Mouse (Mus musculus) left cerebral cortex, postnatal 25 days (tissue): ENCODE measurements around the gene Akap6. TPM values are rescaled to one million over a fixed set of nuclear protein-coding genes. Genes with fewer than 3 reads are reported as not detected.
A peak's percentile ranks its signal among the peaks of the same experiment; 100 is the strongest.

Experiments
- DNase-seq, 2 experiments: peaks; one replicate each; pipeline ENCODE4 v3.0.0; 2022; ENCODE audit warnings: low spot score in 2 of 2, mixed read lengths in 1 of 2
- intact Hi-C: fragments of 180-260 bp; cut with DNase I; formaldehyde crosslinking; loops from one replicate; pipeline ENCODE4 v1.15.1; 2025
- total RNA-seq, 2 experiments: library from RNA; stranded (reverse); gene quantifications; 2 replicates each; pipeline ENCODE4 v1.2.3; 2021

The Akap6 gene
- total RNA-seq, 2 experiments from 2014 or later, result 170 to 176 TPM

- intact Hi-C loops, result no loop called here
- DNase-seq, result no peak
These were observed 365.1 kb downstream of the Akap6 start for GRCm38 (mm10) chr12:53064241-53064760.

DNA sequence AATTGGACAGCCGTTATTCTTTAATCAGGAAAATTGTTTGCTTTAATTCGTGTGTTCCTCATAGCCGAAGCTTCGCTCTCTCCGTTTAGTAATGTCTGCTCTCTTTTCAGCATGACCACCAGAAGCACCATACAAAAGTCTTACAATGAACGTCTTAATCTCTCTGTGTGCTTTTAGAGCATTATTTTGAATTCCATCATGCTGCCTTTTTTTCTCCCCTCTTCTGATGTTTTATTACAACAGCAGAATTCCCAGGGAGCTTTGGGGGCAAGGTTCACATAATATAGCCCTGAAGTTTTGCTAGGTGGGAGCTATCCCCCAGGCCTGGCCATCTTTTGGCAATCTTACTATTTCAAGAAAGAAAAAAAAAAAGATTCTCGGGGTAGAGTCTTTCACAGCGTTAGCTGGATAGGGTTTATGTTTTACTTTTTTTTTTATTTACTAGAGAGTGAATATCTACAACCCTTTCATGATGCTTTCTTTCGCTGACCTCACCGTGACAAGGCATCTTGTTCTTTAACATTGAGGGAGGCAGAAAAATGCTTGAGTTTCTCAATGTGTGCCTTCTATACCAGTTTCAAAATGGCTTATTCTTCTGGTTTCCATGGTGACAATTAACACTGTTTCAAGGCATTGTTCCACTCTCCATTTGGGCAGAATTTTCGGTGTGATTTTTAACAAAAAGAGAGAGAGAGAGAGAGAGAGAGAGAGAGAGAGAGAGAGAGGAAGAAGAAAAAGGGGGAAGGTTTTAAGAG lies 366.0 kb downstream of the Akap6 start:
- intact Hi-C loops, result no loop called here
- DNase-seq, result no peak

DNA sequence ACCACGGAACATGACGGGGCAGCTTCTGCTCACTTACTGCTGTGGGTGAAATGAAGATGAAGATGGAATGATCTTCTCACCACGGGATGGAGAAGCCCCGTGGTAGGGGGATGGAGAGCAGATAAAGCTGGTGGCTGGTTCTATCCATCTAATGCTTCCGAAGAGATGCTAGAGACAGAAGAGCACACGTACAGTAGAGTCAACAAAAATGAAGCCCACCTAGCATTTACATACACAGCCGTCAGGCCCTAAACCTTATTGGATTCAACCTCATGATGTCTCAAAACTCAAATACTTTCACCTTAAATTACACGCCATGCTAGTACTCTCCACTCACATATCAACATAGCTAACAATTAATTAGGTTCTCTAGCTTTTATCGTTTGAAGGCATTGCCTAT lies 367.1 kb downstream of the Akap6 start:
- no peak for DNase-seq
- intact Hi-C loops, result no loop called here

DNA sequence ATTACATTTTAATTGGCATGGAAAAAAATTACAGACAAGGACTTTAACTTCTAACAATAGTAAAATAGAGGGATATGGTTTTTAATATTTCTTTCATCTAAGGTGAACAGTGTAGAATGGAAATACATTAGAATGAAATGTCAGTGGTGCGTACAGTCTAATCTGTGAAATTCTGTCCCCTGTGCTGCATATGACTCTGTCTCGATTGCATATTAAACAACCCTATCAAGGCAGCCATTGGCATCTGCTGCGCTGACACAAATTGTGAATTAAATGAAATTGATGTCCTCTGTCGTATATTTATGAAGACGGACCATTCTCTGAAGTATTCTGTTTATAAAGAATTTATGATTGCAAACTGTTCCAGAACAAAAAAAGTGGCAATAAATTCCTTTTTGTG lies 371.7 kb downstream of the Akap6 start:
- intact Hi-C loops, result no loop called here
- DNase-seq, result no peak

DNA sequence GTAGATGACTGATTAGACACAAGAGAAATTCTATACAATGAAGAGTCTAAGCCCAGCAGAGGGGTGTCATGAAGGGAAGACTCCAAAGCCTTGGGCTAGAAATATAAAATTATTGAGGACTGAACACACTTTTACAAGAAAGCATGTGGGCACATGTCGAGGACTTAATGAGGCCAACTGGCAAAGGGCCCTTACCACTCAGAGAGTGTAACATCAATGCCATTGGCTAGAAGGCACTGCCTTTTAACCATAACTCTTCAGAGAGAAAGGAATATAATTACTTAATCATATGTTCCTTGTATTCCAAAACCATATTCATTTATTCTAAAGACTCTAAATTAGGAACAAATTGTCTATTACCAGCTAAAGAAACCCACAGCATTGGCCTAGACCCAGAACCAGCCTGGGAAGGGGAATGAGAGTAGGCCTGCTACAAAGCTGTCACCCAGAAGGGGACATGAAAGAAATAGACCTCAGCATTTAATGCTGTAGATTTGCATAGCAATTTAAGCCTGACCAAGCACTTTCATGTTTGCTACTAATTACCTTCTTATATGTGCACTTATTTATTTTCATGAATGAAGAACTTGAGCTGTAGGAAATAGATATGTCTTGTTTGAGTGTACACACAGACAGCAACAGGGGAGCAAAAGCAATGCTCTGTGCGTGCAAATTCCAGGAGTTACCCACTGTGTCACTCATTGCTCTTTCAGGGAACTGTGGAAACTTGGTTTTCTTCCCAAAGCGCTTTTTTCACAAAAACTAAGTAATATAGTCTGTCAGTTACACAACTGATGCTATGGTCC lies 377.6 kb downstream of the Akap6 start:
- intact Hi-C loops, result no loop called here
- DNase-seq, result no peak

DNA sequence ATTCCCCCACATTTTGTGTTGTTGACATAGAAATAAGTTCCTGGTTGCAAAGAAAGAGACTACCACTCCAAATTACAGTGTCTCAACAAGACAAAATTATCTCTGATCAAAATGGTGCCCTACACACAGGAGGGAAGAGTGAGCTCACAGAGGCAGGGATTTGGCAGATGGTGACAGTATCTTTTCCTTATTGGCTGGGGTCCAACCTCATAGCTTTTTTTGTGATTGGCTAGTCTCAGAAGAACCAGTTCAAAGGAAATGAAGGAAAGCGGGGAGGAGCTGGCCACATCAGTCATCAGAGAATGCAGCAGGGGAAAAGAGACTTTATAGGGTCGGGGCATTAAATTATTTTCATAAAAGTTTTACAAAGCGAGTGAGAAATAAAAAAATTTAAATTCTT lies 386.6 kb downstream of the Akap6 start:
- DNase-seq, result no peak
- intact Hi-C loops, result no loop called here

GRCm38 (mm10) chr12:53112276-53112675 lies 413.1 kb downstream of the Akap6 start:
- intact Hi-C loops, result no loop called here
- no peak for DNase-seq

DNA sequence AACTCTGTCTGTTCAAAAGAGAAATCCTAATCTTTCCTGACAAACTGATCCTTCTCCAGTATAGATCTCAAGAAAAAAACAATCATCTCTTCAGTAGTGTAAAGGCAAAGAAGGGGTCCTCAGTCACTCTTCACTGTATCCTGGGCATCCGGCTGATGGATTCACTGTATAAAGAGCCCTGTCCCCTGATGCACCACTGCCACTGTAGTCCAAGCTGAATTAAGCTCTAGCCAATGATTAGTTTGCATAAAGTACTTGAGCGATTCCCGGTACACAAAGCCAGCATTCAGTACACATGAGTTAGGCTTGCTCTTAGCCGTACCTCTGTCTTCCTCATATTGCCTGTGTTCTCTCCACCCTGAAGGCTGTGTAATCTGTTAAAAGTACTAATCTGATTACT lies 420.2 kb downstream of the Akap6 start:
- DNase-seq, result no peak
- intact Hi-C loops, result no loop called here

DNA sequence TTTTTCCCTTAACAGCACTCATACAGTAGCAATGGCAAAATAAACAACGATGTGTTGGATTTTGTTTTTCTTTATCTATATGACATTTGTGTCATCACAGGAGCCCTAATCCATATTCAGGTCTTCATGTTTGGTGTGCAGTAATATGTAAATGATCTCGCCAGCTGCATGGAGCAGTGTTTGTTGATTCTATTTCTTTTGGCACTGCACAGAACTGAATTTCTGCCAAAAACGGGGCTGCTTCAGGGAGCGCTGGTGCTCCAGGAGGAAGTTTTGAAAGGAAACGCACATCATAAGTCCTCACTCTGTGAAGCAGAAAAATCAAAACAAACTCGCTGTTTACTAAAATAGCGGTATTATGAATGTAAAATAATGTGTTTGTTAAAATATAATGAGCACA lies 424.9 kb downstream of the Akap6 start:
- DNase-seq, result peak; percentile 45 to 67
- intact Hi-C loops, result no loop called here

GRCm38 (mm10) chr12:53124696-53125095 lies 425.5 kb downstream of the Akap6 start:
- intact Hi-C loops, result no loop called here
- no peak for DNase-seq

- intact Hi-C loops, result no loop called here
These were observed 426.1 kb downstream of the Akap6 start for GRCm38 (mm10) chr12:53125286-53125685.

DNA sequence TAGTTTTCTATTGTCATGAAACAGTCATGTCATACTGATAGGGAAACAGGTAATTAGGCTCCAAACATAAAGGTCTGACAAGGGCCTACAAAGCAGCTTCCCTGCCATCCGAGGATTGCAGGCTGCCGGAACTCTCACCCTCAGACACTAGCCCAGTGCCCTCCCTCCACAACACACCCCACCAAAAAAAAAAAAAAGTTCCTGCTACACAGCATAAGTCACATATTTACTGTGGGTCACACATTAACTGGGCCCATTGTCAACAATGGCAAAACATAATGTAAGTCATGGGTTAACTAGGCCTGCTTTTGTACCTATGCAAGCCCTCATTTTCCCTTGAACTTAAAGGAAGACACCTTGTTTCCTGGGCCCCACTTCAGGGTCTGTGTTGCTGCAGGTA lies 435.0 kb downstream of the Akap6 start:
- intact Hi-C loops, result no loop called here

More at GRCm38 (mm10) chr12:53125286-53125685, 426.1 kb downstream of the Akap6 start:
- no peak for DNase-seq

GRCm38 (mm10) chr12:53137331-53137730 lies 438.1 kb downstream of the Akap6 start:
- no peak for DNase-seq
- intact Hi-C loops, result no loop called here

More for the DNA sequence above, 435.0 kb downstream of the Akap6 start:
- no peak for DNase-seq

DNA sequence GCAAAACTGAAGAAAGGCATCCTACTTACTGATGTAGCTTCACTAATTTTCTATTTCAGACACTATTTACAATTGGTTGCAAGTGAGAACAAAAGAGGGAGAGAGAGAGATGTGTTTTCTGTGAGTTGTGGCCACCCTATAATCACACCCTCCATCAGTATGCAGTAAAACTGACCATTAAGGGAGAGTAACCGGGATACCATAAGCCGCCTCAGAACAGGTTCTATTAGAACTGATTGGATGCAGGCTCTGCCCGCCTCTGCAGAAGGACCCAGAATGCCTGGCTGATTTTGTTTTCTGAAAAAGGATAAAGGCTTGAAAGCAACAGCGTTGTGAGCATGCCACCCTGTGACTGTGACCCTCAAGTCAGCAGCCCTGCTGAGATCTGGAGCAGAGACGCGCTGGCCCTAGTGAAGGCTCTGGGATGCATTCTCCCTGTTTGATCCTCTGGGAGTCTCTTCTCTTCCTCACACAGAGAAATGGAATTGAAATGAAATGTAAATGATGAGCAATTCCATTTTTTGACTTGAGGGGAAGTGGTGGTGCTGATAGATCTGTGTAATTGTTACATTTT lies 445.0 kb downstream of the Akap6 start:
- intact Hi-C loops, result loop anchor here (5.0 kb wide), 1 partner anchor 103 kb away; the partner anchor contains the start of gene Npas3
- DNase-seq, result no peak

- no peak for DNase-seq
- intact Hi-C loops, result loop anchor here (5.0 kb wide), 1 partner anchor 103 kb away; the partner anchor contains the start of gene Npas3
These were observed 445.6 kb downstream of the Akap6 start for GRCm38 (mm10) chr12:53144760-53145159.

GRCm38 (mm10) chr12:53145516-53145915 lies 446.3 kb downstream of the Akap6 start:
- intact Hi-C loops, result no loop called here
- DNase-seq, result no peak

DNA sequence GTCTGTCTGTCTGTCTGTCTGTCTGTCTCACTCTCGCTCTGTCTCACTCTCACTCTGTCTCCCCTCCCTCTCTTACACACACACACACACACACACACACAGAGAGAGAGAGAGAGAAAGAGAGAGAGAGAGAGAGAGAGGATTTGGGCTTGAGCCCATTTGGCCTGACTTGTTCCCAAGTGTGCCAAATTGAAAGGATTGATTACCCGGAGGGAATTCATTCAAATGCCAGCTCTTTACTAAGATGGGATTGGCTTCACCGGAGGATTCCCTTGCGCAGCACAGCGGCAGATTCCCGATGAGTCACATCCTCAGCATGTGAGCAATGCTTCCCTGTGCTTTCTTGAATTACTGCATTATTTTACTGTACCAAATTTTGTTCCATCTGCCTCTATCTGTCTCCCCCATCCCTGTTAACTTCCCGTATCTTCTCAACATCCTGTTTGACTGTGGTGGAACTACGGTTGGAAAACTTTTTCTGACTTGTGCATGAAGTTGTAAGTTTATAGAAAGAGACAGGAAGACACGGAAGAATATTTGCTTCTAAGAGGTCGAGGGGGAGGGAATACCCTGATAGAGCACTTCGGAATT lies 447.4 kb downstream of the Akap6 start:
- DNase-seq, result peak; percentile 48 to 82
- intact Hi-C loops, result no loop called here

- DNase-seq, result no peak
- intact Hi-C loops, result no loop called here
These were observed 448.5 kb downstream of the Akap6 start for GRCm38 (mm10) chr12:53147696-53148095.

DNA sequence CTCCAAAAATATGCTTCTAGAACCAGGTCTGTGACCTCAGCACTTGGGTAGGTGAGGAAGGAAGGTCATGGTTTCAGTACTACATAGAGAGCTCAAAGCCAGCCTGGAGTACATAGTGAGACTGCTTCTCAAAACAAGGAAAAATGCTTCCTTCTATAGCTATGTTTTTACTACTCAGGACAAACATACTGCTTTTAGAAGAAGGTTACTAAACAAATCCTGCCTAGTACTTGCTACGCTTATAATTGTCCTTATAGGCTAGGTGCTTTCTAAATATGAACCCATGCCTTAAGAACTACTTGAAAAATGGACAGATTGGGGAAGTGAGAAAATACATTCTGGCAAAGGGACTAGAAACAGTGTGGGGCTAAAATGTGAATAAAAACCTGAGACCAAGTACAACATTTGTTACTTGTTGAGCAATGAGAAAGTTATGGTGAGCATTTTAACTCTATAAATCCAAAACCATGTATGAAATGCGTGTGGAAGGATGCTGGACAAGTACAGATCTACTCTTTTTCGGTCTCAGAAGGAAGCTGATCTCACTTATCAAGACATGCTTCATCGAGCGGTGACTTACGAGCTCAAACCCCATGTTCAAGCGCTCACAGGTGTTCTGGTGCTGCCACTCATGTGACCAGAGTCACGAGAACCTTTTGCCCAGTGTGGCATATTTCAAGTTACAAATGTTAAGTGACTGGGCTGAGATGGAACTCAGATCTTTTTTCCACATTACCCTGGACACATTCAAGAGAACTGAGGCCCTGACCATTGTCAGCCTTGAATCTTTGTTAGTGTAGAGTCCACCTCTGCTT lies 469.2 kb downstream of the Akap6 start:
- no peak for DNase-seq
- intact Hi-C loops, result no loop called here
